Mouse (Mus musculus): ENCODE results near the gene Dennd6a. TPM values are rescaled to one million over a fixed set of nuclear protein-coding genes. Genes with fewer than 3 reads are reported as not detected.

Dennd6a gene
- total and polyA plus RNA-seq, 2 experiments from 2014 or later = 11.9 to 30.7 TPM

GRCm38 (mm10) chr14:26625301-26625700, 51.6 kb downstream of the Dennd6a start:
- WGBS = 95% methylated on average over 4 of the region's 4 CpGs
- Histone ChIP-seq H3K9me3 (ENCODE audit: low read length) (no peaks in the 10 kb centered on the region), H3K9ac (no peak overlapping the region), H3K27me3 (ENCODE audit: insufficient read depth, low read length) (no peaks in the 10 kb centered on the region), H3K4me3 (ENCODE audit: low read depth, low read length) (no peak overlapping the region), H3K27ac (ENCODE audit: low read depth, low read length) (no peak overlapping the region), H3K36me3 (ENCODE audit: insufficient read depth) (peaks cover 78% of the 10 kb centered on the region), H3K4me2 (ENCODE audit: low read depth) (no peak overlapping the region), H3K4me1 (ENCODE audit: insufficient read depth) (no peaks in the 10 kb centered on the region)
- DNase-seq (no peak), ATAC-seq (no peak)
- TF ChIP-seq CTCF (IDR thresholded peaks at IDR 0.05; ENCODE audit: low read depth) = no peak

GRCm38 (mm10) chr14:26626605-26627140, 53.0 kb downstream of the Dennd6a start:
- TF ChIP-seq CTCF (IDR thresholded peaks at IDR 0.05; ENCODE audit: low read depth) = no peak
- 91% methylated on average over 5 of the region's 5 CpGs for WGBS
- Histone ChIP-seq H3K36me3 (ENCODE audit: insufficient read depth) (peaks cover 75% of the 10 kb centered on the region), H3K4me2 (ENCODE audit: low read depth) (no peak overlapping the region), H3K4me3 (ENCODE audit: low read depth, low read length) (no peak overlapping the region), H3K4me1 (ENCODE audit: insufficient read depth) (no peaks in the 10 kb centered on the region), H3K27me3 (ENCODE audit: insufficient read depth, low read length) (no peaks in the 10 kb centered on the region), H3K27ac (ENCODE audit: low read depth, low read length) (no peak overlapping the region), H3K9me3 (ENCODE audit: low read length) (no peaks in the 10 kb centered on the region), H3K9ac (no peak overlapping the region)
- DNase-seq = no peak
- no peak for ATAC-seq

GRCm38 (mm10) chr14:26637025-26637850, 63.6 kb downstream of the Dennd6a start:
- peak overlapping the region; percentile 51 for H3K4me2 ChIP-seq (ENCODE audit: low read depth)
- H3K4me3 ChIP-seq (ENCODE audit: low read depth, low read length) = peak overlapping the region; percentile 87
- peak; percentile 20 for ATAC-seq
- peak overlapping the region; percentile 96 for H3K27ac ChIP-seq (ENCODE audit: low read depth, low read length)
- DNase-seq = no peak
- H3K4me1 ChIP-seq (ENCODE audit: insufficient read depth) = peaks cover 15% of the 10 kb centered on the region
- H3K9me3 ChIP-seq (ENCODE audit: low read length) = no peaks in the 10 kb centered on the region
- 29% methylated on average over 17 of the region's 17 CpGs for WGBS
- H3K36me3 ChIP-seq (ENCODE audit: insufficient read depth) = no peaks in the 10 kb centered on the region; the same call in 1 of the 2 replicates
- H3K9ac ChIP-seq = peak overlapping the region; percentile 93
- no peak for TF ChIP-seq CTCF (IDR thresholded peaks at IDR 0.05; ENCODE audit: low read depth)
- no peaks in the 10 kb centered on the region for H3K27me3 ChIP-seq (ENCODE audit: insufficient read depth, low read length)

- peak within 1 kb of the TSS; percentile 51 for H3K4me2 ChIP-seq (ENCODE audit: low read depth)
- H3K4me3 ChIP-seq (ENCODE audit: low read depth, low read length) = peak within 1 kb of the TSS; percentile 87
- ATAC-seq (peak; percentile 98), DNase-seq (peak; percentile 99)
- 0 out of 2 replicates have a peak, but pooled peaks have one; percentile 1 for TF ChIP-seq CTCF (IDR thresholded peaks at IDR 0.05; ENCODE audit: low read depth)
- no peaks in the 10 kb centered on the region for H3K27me3 ChIP-seq (ENCODE audit: insufficient read depth, low read length)
- H3K9ac ChIP-seq = peak within 1 kb of the TSS; percentile 93
- no peaks in the 10 kb centered on the region for H3K36me3 ChIP-seq (ENCODE audit: insufficient read depth)
- H3K9me3 ChIP-seq (ENCODE audit: low read length) = no peaks in the 10 kb centered on the region
- WGBS = under 1% methylated on average over 82 of the region's 83 CpGs
- H3K4me1 ChIP-seq (ENCODE audit: insufficient read depth) = peaks cover 15% of the 10 kb centered on the region
- peak within 1 kb of the TSS; percentile 96 for H3K27ac ChIP-seq (ENCODE audit: low read depth, low read length)
Observed at GRCm38 (mm10) chr14:26637851-26638707, 64.4 kb downstream of the Dennd6a start, which contains the start of gene Arf4. Gene Arf4 (plus strand): TSS chr14:26638074.

GRCm38 (mm10) chr14:26638708-26639084, 65.0 kb downstream of the Dennd6a start:
- H3K36me3 ChIP-seq (ENCODE audit: insufficient read depth) = no peaks in the 10 kb centered on the region
- WGBS = 0% methylated on average over 16 of the region's 16 CpGs

DNA sequence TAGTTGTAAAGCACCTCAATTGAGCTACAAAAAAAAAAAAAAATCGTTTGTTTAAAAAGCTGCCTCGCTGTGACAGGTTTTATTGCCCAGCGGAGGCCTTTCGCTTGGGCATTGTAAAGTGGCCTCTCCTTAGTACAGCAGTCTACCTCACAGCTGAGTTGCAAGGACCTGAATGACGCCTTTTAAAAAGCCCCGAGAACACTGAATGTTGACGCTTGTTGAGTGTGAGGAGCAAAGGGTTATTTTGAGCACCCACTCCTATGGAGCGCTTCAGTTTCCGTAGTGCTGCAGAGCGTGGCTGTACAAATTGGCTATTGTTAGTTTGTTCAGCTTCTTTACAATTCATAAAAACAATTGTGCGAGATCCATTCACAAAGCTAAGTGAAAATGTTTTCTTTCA, 65.6 kb downstream of the Dennd6a start:
- DNase-seq = peak; percentile 13
- Histone ChIP-seq H3K27me3 (ENCODE audit: insufficient read depth, low read length) (no peaks in the 10 kb centered on the region), H3K4me1 (ENCODE audit: insufficient read depth) (peaks cover 15% of the 10 kb centered on the region), H3K9ac (peak overlapping the region; percentile 93), H3K4me3 (ENCODE audit: low read depth, low read length) (peak overlapping the region; percentile 87), H3K27ac (ENCODE audit: low read depth, low read length) (no peak overlapping the region), H3K36me3 (ENCODE audit: insufficient read depth) (no peaks in the 10 kb centered on the region), H3K4me2 (ENCODE audit: low read depth) (peak overlapping the region; percentile 51), H3K9me3 (ENCODE audit: low read length) (no peaks in the 10 kb centered on the region)
- ATAC-seq = no peak
- WGBS = 1% methylated on average over 11 of the region's 11 CpGs
- TF ChIP-seq CTCF (IDR thresholded peaks at IDR 0.05; ENCODE audit: low read depth) = no peak

More at GRCm38 (mm10) chr14:26638708-26639084, 65.0 kb downstream of the Dennd6a start:
- Histone ChIP-seq H3K4me1 (ENCODE audit: insufficient read depth) (peaks cover 15% of the 10 kb centered on the region), H3K27me3 (ENCODE audit: insufficient read depth, low read length) (no peaks in the 10 kb centered on the region), H3K27ac (ENCODE audit: low read depth, low read length) (peak overlapping the region; percentile 96), H3K4me3 (ENCODE audit: low read depth, low read length) (peak overlapping the region; percentile 87), H3K9ac (peak overlapping the region; percentile 93), H3K4me2 (ENCODE audit: low read depth) (peak overlapping the region; percentile 51), H3K9me3 (ENCODE audit: low read length) (no peaks in the 10 kb centered on the region)
- no peak for DNase-seq
- 0 out of 2 replicates have a peak, but pooled peaks have one; percentile 0 for ATAC-seq
- TF ChIP-seq CTCF (IDR thresholded peaks at IDR 0.05; ENCODE audit: low read depth) = no peak

Measured in forebrain, postnatal 0 days (tissue).